Mouse (Mus musculus) embryonic facial prominence, embryonic 14.5 days (tissue): ENCODE data around the gene Phlda1. TPM values are rescaled to one million over a fixed set of nuclear protein-coding genes. Genes with fewer than 3 reads are reported as not detected.

Source experiments
- ATAC-seq: fragments of 200-750 bp; cut with Nextera tagmentation; 2 replicates; pipeline ENCODE4 v1.8.0; 2017; ENCODE audit warnings: low read depth, moderate number of reproducible peaks, moderate TSS enrichment
- DNase-seq: peaks from one replicate; pipeline ENCODE4 v3.0.0-alpha.2; 2015; ENCODE audit warnings: low spot score
- H3K27ac ChIP-seq: fragments of 300-500 bp; sonication (generic); replicated peaks from 2 replicates; pipeline ENCODE4 v1.5.1; 2014; ENCODE audit warnings: low read depth, mild to moderate bottlenecking, low read length, moderate library complexity
- H3K27me3 ChIP-seq: fragments of 300-500 bp; sonication (generic); replicated peaks from 2 replicates; pipeline ENCODE4 v1.6.1; 2014; ENCODE audit warnings: low read length; ENCODE audit not compliant: control insufficient read depth, insufficient read depth
- H3K36me3 ChIP-seq: fragments of 300-500 bp; sonication (generic); 2 replicates; pipeline ENCODE4 v1.6.1; 2014; ENCODE audit warnings: low read length, mixed read lengths; ENCODE audit not compliant: control insufficient read depth, insufficient read depth
- H3K4me1 ChIP-seq: fragments of 300-500 bp; sonication (generic); 2 replicates; pipeline ENCODE4 v1.6.1; 2014; ENCODE audit warnings: antibody characterized with exemption, low read length; ENCODE audit not compliant: control insufficient read depth, insufficient read depth
- H3K4me2 ChIP-seq: fragments of 300-500 bp; sonication (generic); 2 replicates; pipeline ENCODE4 v1.6.1; 2014; ENCODE audit warnings: low read depth, mild to moderate bottlenecking, low read length, moderate library complexity, mixed read lengths
- H3K4me3 ChIP-seq: fragments of 300-500 bp; sonication (generic); 2 replicates; pipeline ENCODE4 v1.5.1; 2014; ENCODE audit warnings: low read depth, mild to moderate bottlenecking, low read length
- H3K9ac ChIP-seq: fragments of 300-500 bp; sonication (generic); 2 replicates; pipeline ENCODE4 v1.6.1; 2014; ENCODE audit warnings: low read depth, mild to moderate bottlenecking, low read length, moderate library complexity, mixed read lengths
- H3K9me3 ChIP-seq: fragments of 300-500 bp; sonication (generic); 2 replicates; pipeline ENCODE4 v1.6.1; 2016; ENCODE audit warnings: low read length; ENCODE audit not compliant: control insufficient read depth
- WGBS: fragments of 180-500 bp; shearing (Covaris S2); extraction: QIAGEN DNeasy Blood & Tissue Kit; methylation state at CpG from one replicate; pipeline ENCODE4 v1.1.7; 2014; 5-methylcytosine and 5-hydroxymethylcytosine counted together
- polyA plus RNA-seq: library from polyadenylated mRNA; unstranded; fragments of >200 nt; fragmentation: Nextera tagmentation; extraction: Ambion mirVana; gene quantifications from 2 replicates; pipeline ENCODE4 v1.2.1, GENCODE M21; 2014

Gene Phlda1
- polyA plus RNA-seq, 1 experiment from 2014 or later, result 36.2 TPM

- H3K9me3 ChIP-seq, result no peaks in the 10 kb centered on the region
- H3K4me3 ChIP-seq, result no peak overlapping the region
- no peaks in the 10 kb centered on the region for H3K36me3 ChIP-seq
- DNase-seq (no peak), ATAC-seq (no peak)
- no peak overlapping the region for H3K9ac ChIP-seq
- no peak overlapping the region for H3K4me2 ChIP-seq
- no peaks in the 10 kb centered on the region for H3K27me3 ChIP-seq
- WGBS, result 77% methylated on average over 7 of the region's 7 CpGs
- no peak overlapping the region for H3K27ac ChIP-seq
- H3K4me1 ChIP-seq, result peaks cover 24% of the 10 kb centered on the region
Measured at GRCm38 (mm10) chr10:111543106-111543505, 37.0 kb downstream of the Phlda1 start.

GRCm38 (mm10) chr10:111543781-111544260, 37.7 kb downstream of the Phlda1 start:
- H3K9ac ChIP-seq, result no peak overlapping the region
- DNase-seq (no peak), ATAC-seq (peak; percentile 31; the same call in 1 of the 2 replicates)
- no peak overlapping the region for H3K27ac ChIP-seq
- peaks cover 20% of the 10 kb centered on the region for H3K4me1 ChIP-seq
- H3K27me3 ChIP-seq, result no peaks in the 10 kb centered on the region
- no peak overlapping the region for H3K4me3 ChIP-seq
- no peak overlapping the region for H3K4me2 ChIP-seq
- no peaks in the 10 kb centered on the region for H3K9me3 ChIP-seq
- H3K36me3 ChIP-seq, result no peaks in the 10 kb centered on the region
- WGBS, result 23% methylated on average over 7 of the region's 7 CpGs

- H3K4me1 ChIP-seq, result peaks cover 15% of the 10 kb centered on the region
- H3K36me3 ChIP-seq, result no peaks in the 10 kb centered on the region
- DNase-seq (no peak), ATAC-seq (no peak)
- no peaks in the 10 kb centered on the region for H3K27me3 ChIP-seq
- 60% methylated on average over 4 of the region's 4 CpGs for WGBS
- H3K27ac ChIP-seq, result no peak overlapping the region
- no peak overlapping the region for H3K9ac ChIP-seq
- H3K4me2 ChIP-seq, result no peak overlapping the region
- no peak overlapping the region for H3K4me3 ChIP-seq
- H3K9me3 ChIP-seq, result no peaks in the 10 kb centered on the region
Measured at GRCm38 (mm10) chr10:111544311-111544710, 38.2 kb downstream of the Phlda1 start.

GRCm38 (mm10) chr10:111545648-111546047, 39.6 kb downstream of the Phlda1 start:
- no peak for ATAC-seq

GRCm38 (mm10) chr10:111547881-111548372, 41.8 kb downstream of the Phlda1 start:
- no peak overlapping the region for H3K4me3 ChIP-seq
- no peaks in the 10 kb centered on the region for H3K27me3 ChIP-seq
- peaks cover 15% of the 10 kb centered on the region; the same call in 1 of the 2 replicates for H3K4me1 ChIP-seq
- no peak for DNase-seq
- WGBS, result 67% methylated on average over 10 of the region's 10 CpGs
- H3K27ac ChIP-seq, result no peak overlapping the region
- H3K36me3 ChIP-seq, result no peaks in the 10 kb centered on the region
- H3K4me2 ChIP-seq, result no peak overlapping the region
- no peak overlapping the region for H3K9ac ChIP-seq
- no peaks in the 10 kb centered on the region for H3K9me3 ChIP-seq
- no peak for ATAC-seq

More at GRCm38 (mm10) chr10:111545648-111546047, 39.6 kb downstream of the Phlda1 start:
- Histone ChIP-seq H3K9ac (no peak overlapping the region), H3K9me3 (no peaks in the 10 kb centered on the region), H3K4me1 (peaks cover 14% of the 10 kb centered on the region; the same call in 1 of the 2 replicates), H3K27me3 (no peaks in the 10 kb centered on the region), H3K36me3 (no peaks in the 10 kb centered on the region), H3K4me2 (no peak overlapping the region), H3K4me3 (no peak overlapping the region), H3K27ac (no peak overlapping the region)
- DNase-seq, result no peak
- 80% methylated on average over 4 of the region's 4 CpGs for WGBS

- Histone ChIP-seq H3K27me3 (no peaks in the 10 kb centered on the region), H3K27ac (no peak overlapping the region), H3K9me3 (no peaks in the 10 kb centered on the region), H3K4me3 (no peak overlapping the region), H3K4me2 (no peak overlapping the region), H3K9ac (no peak overlapping the region), H3K4me1 (peaks cover 19% of the 10 kb centered on the region; the same call in 1 of the 2 replicates), H3K36me3 (no peaks in the 10 kb centered on the region)
- DNase-seq, result peak; percentile 71
- 59% methylated on average over 6 of the region's 6 CpGs for WGBS
- ATAC-seq, result peak; percentile 42; the same call in 1 of the 2 replicates
Measured at GRCm38 (mm10) chr10:111550075-111550695, 44.1 kb downstream of the Phlda1 start.

GRCm38 (mm10) chr10:111553695-111554094, 47.6 kb downstream of the Phlda1 start:
- Histone ChIP-seq H3K4me1 (peaks cover 20% of the 10 kb centered on the region), H3K9ac (no peak overlapping the region), H3K36me3 (no peaks in the 10 kb centered on the region), H3K9me3 (no peaks in the 10 kb centered on the region), H3K4me2 (no peak overlapping the region), H3K27ac (no peak overlapping the region), H3K4me3 (no peak overlapping the region), H3K27me3 (no peaks in the 10 kb centered on the region)
- ATAC-seq (peak; percentile 72), DNase-seq (peak; percentile 79)
- WGBS, result 28% methylated on average over 7 of the region's 7 CpGs

- no peak for DNase-seq
- no peaks in the 10 kb centered on the region for H3K9me3 ChIP-seq
- H3K27me3 ChIP-seq, result no peaks in the 10 kb centered on the region
- H3K4me3 ChIP-seq, result no peak overlapping the region
- no peak overlapping the region for H3K9ac ChIP-seq
- WGBS, result 85% methylated on average over 5 of the region's 5 CpGs
- H3K27ac ChIP-seq, result no peak overlapping the region
- H3K36me3 ChIP-seq, result no peaks in the 10 kb centered on the region
- H3K4me1 ChIP-seq, result peaks cover 25% of the 10 kb centered on the region
- no peak for ATAC-seq
- no peak overlapping the region for H3K4me2 ChIP-seq
Measured at GRCm38 (mm10) chr10:111554651-111555050, 48.6 kb downstream of the Phlda1 start.

GRCm38 (mm10) chr10:111558211-111558610, 52.1 kb downstream of the Phlda1 start:
- DNase-seq (no peak), ATAC-seq (no peak)
- no peak overlapping the region for H3K4me3 ChIP-seq
- H3K36me3 ChIP-seq, result no peaks in the 10 kb centered on the region
- no peak overlapping the region for H3K9ac ChIP-seq
- H3K9me3 ChIP-seq, result no peaks in the 10 kb centered on the region
- no peak overlapping the region for H3K4me2 ChIP-seq
- no peak overlapping the region for H3K27ac ChIP-seq
- peaks cover 14% of the 10 kb centered on the region for H3K4me1 ChIP-seq
- 77% methylated on average over 5 of the region's 5 CpGs for WGBS
- no peaks in the 10 kb centered on the region for H3K27me3 ChIP-seq
